Mouse (Mus musculus): ENCODE data around the gene Parp9. TPM values are rescaled to one million over a fixed set of nuclear protein-coding genes. Genes with fewer than 3 reads are reported as not detected.

Parp9 gene
- polyA plus RNA-seq, 1 experiment from 2014 or later, result 0.78 TPM

DNA sequence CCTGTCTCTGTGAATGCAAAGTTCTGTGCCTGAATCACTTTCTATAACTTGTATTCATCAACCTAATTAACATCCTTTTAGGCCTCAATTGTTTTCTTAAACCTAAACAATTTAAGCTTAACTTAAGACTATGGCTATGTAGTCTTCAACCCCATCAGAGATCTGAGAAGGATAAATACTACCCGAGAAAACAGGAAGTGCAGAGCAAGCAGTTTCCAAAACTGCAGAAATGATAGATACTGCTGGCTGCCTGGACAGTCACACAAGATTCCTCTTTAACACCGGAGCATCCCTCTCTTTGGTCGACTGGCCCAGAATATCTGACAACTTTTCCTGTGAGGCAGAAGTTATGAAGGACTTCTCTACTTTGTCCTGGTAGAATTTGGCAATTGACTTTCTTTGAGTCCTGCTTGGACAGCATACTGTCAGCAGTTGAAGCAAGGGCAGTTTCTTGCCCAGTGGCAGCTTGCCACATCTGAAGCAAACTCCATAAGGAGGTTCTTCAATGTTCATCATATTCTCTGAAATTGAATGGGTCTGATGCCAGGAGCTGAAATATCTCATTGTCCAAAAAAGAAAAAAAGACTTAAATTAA is 15.9 kb upstream of the Parp9 start:
- 87% methylated on average over 3 of the region's 3 CpGs for WGBS
- Histone ChIP-seq H3K9ac (replicated peaks; ENCODE audit: low read depth, low read length) (no peak overlapping the region), H3K4me1 (ENCODE audit: control insufficient read depth, insufficient read depth, low read length) (no peaks in the 10 kb centered on the region), H3K27me3 (ENCODE audit: control insufficient read depth, insufficient read depth, low read length) (no peaks in the 10 kb centered on the region), H3K36me3 (ENCODE audit: control insufficient read depth, insufficient read depth, low read length) (no peaks in the 10 kb centered on the region), H3K27ac (ENCODE audit: low read depth, low read length) (no peak overlapping the region), H3K9me3 (ENCODE audit: control insufficient read depth, low read length) (no peaks in the 10 kb centered on the region), H3K4me2 (ENCODE audit: low read depth, low read length) (no peak overlapping the region), H3K4me3 (ENCODE audit: low read depth, low read length) (no peak overlapping the region)
- ATAC-seq (ENCODE audit: low read depth), result no peak

DNA sequence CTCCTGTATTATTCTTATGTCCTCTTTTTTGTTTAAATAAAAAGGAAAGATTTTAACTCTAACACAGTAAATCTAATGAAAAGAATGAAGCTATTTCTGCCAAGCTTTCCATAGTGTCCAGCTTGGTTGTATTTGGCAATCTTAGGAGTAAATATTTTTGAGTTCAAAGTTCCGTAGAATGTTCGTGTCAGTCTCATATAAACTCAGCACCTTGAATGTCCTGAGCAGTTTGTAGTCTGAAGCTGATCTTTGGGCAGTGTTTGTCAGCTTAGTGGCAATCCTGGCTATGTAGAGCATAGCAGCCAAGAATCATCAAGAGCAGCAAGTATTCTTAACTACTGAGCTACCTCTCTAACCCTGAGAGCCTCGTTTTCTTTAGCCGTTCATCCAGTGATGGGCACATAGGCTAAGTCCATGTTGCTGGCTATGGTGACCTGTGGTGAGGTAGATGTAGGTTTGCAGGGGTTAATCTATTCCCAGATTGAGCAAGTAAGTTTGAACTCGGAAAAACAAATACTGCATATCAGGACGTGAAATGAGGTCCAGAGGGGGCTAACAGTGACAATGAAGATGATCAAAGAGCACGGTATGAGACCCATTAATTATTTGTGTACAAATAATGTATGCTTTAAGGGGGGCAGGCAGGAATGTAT is 14.6 kb upstream of the Parp9 start:
- Histone ChIP-seq H3K4me3 (ENCODE audit: low read depth, low read length) (no peak overlapping the region), H3K27ac (ENCODE audit: low read depth, low read length) (no peak overlapping the region), H3K27me3 (ENCODE audit: control insufficient read depth, insufficient read depth, low read length) (no peaks in the 10 kb centered on the region), H3K9ac (replicated peaks; ENCODE audit: low read depth, low read length) (no peak overlapping the region), H3K36me3 (ENCODE audit: control insufficient read depth, insufficient read depth, low read length) (no peaks in the 10 kb centered on the region), H3K9me3 (ENCODE audit: control insufficient read depth, low read length) (no peaks in the 10 kb centered on the region), H3K4me1 (ENCODE audit: control insufficient read depth, insufficient read depth, low read length) (no peaks in the 10 kb centered on the region), H3K4me2 (ENCODE audit: low read depth, low read length) (no peak overlapping the region)
- WGBS, result 81% methylated on average over 7 of the region's 7 CpGs
- ATAC-seq (ENCODE audit: low read depth), result no peak

DNA sequence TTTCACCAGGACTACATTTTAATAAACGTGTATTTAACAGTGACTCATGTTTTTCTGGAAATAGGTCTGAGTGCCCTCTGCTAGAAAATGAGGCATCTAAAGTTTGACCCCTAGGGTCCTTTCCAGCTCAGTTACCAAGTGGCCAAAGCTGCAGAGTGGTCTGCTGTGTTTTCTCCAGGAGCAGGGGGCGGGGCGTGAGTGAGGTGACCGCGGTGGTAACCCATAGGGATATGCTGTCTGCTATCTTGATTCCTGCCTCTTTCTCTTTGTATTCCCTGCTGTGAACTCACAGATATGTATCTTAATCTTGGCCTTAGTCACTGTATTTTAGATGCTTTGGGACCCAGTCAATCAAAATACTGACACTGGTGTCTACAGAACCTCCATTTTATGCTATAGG is 13.9 kb upstream of the Parp9 start:
- Histone ChIP-seq H3K4me3 (ENCODE audit: low read depth, low read length) (no peak overlapping the region), H3K9me3 (ENCODE audit: control insufficient read depth, low read length) (no peaks in the 10 kb centered on the region), H3K4me1 (ENCODE audit: control insufficient read depth, insufficient read depth, low read length) (no peaks in the 10 kb centered on the region), H3K27me3 (ENCODE audit: control insufficient read depth, insufficient read depth, low read length) (no peaks in the 10 kb centered on the region), H3K27ac (ENCODE audit: low read depth, low read length) (no peak overlapping the region), H3K36me3 (ENCODE audit: control insufficient read depth, insufficient read depth, low read length) (no peaks in the 10 kb centered on the region), H3K4me2 (ENCODE audit: low read depth, low read length) (no peak overlapping the region), H3K9ac (replicated peaks; ENCODE audit: low read depth, low read length) (no peak overlapping the region)
- WGBS, result 88% methylated on average over 5 of the region's 5 CpGs
- ATAC-seq (ENCODE audit: low read depth), result no peak

GRCm38 (mm10) chr16:35932179-35933055 is 5.9 kb upstream of the Parp9 start:
- no peaks in the 10 kb centered on the region for H3K4me1 ChIP-seq (ENCODE audit: control insufficient read depth, insufficient read depth, low read length)
- H3K9me3 ChIP-seq (ENCODE audit: control insufficient read depth, low read length), result no peaks in the 10 kb centered on the region
- H3K9ac ChIP-seq (replicated peaks; ENCODE audit: low read depth, low read length), result no peak overlapping the region
- no peak overlapping the region for H3K4me3 ChIP-seq (ENCODE audit: low read depth, low read length)
- H3K27ac ChIP-seq (ENCODE audit: low read depth, low read length), result no peak overlapping the region
- 92% methylated on average over 19 of the region's 19 CpGs for WGBS
- no peak for ATAC-seq (ENCODE audit: low read depth)
- no peaks in the 10 kb centered on the region for H3K27me3 ChIP-seq (ENCODE audit: control insufficient read depth, insufficient read depth, low read length)
- no peaks in the 10 kb centered on the region for H3K36me3 ChIP-seq (ENCODE audit: control insufficient read depth, insufficient read depth, low read length)
- H3K4me2 ChIP-seq (ENCODE audit: low read depth, low read length), result no peak overlapping the region

- Histone ChIP-seq H3K9ac (replicated peaks; ENCODE audit: low read depth, low read length) (no peak overlapping the region), H3K9me3 (ENCODE audit: control insufficient read depth, low read length) (no peaks in the 10 kb centered on the region), H3K4me1 (ENCODE audit: control insufficient read depth, insufficient read depth, low read length) (no peaks in the 10 kb centered on the region), H3K4me2 (ENCODE audit: low read depth, low read length) (no peak overlapping the region), H3K36me3 (ENCODE audit: control insufficient read depth, insufficient read depth, low read length) (no peaks in the 10 kb centered on the region), H3K27me3 (ENCODE audit: control insufficient read depth, insufficient read depth, low read length) (no peaks in the 10 kb centered on the region), H3K4me3 (ENCODE audit: low read depth, low read length) (no peak overlapping the region), H3K27ac (ENCODE audit: low read depth, low read length) (no peak overlapping the region)
- WGBS, result 92% methylated on average over 10 of the region's 10 CpGs
- no peak for ATAC-seq (ENCODE audit: low read depth)
These were observed 5.1 kb upstream of the Parp9 start for GRCm38 (mm10) chr16:35933181-35933580.

DNA sequence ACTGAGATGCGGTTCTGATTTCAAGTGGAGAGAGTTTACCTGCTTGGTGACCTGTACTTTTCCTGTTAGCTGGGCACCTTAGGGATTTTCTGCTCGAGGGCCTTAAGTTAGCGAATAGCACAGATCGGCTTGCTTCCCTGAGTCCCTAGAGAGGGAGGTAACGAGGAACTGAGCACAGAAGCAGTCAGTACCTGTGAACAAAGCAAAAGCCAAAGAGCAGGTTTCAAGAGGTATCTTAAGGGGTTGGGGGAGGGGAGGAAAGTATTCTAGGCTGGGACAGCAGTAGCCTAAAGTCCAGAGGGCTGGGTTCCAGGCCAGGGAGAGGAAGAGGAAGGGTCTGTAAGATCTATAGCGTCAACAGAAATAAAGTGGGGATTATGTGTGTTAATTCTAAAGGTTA is 991 bp downstream of the Parp9 start:
- Histone ChIP-seq H3K9ac (replicated peaks; ENCODE audit: low read depth, low read length) (peak overlapping the region; percentile 39; the same call in 1 of the 2 replicates), H3K36me3 (ENCODE audit: control insufficient read depth, insufficient read depth, low read length) (no peaks in the 10 kb centered on the region), H3K27me3 (ENCODE audit: control insufficient read depth, insufficient read depth, low read length) (no peaks in the 10 kb centered on the region), H3K27ac (ENCODE audit: low read depth, low read length) (no peak overlapping the region), H3K9me3 (ENCODE audit: control insufficient read depth, low read length) (no peaks in the 10 kb centered on the region), H3K4me3 (ENCODE audit: low read depth, low read length) (peak overlapping the region; percentile 38), H3K4me2 (ENCODE audit: low read depth, low read length) (peak overlapping the region; percentile 60), H3K4me1 (ENCODE audit: control insufficient read depth, insufficient read depth, low read length) (no peaks in the 10 kb centered on the region)
- 0 out of 2 replicates have a peak, but pooled peaks have one; percentile 6 for ATAC-seq (ENCODE audit: low read depth)
- WGBS, result 7% methylated on average over 6 of the region's 6 CpGs

GRCm38 (mm10) chr16:35939690-35940089 is 1.4 kb downstream of the Parp9 start:
- Histone ChIP-seq H3K4me2 (ENCODE audit: low read depth, low read length) (no peak overlapping the region; the same call in 1 of the 2 replicates), H3K36me3 (ENCODE audit: control insufficient read depth, insufficient read depth, low read length) (no peaks in the 10 kb centered on the region), H3K9me3 (ENCODE audit: control insufficient read depth, low read length) (no peaks in the 10 kb centered on the region), H3K4me3 (ENCODE audit: low read depth, low read length) (no peak overlapping the region), H3K9ac (replicated peaks; ENCODE audit: low read depth, low read length) (no peak overlapping the region), H3K4me1 (ENCODE audit: control insufficient read depth, insufficient read depth, low read length) (no peaks in the 10 kb centered on the region), H3K27ac (ENCODE audit: low read depth, low read length) (no peak overlapping the region), H3K27me3 (ENCODE audit: control insufficient read depth, insufficient read depth, low read length) (no peaks in the 10 kb centered on the region)
- peak; percentile 54; the same call in 1 of the 2 replicates for ATAC-seq (ENCODE audit: low read depth)
- WGBS, result 19% methylated on average over 9 of the region's 9 CpGs

DNA sequence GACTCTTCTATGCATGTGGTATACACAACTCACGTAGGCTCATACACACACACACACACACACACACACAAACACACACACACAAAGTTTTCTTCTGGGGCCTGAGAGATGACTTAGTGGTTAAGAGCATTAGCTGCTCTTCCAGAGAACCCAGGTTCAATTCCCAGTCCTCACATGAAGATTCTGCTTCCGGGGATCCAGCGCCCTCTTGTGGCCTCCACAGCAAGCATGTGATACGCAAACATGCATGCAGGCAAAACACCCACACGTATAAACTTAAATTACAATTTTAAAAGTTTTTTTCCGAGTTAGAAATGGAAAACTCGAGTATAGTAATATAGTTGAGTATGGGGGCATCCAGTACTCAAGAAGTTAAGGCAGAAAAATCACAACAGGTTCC is 3.1 kb downstream of the Parp9 start:
- H3K4me1 ChIP-seq (ENCODE audit: control insufficient read depth, insufficient read depth, low read length), result no peaks in the 10 kb centered on the region
- no peak overlapping the region for H3K4me3 ChIP-seq (ENCODE audit: low read depth, low read length)
- ATAC-seq (ENCODE audit: low read depth), result no peak
- H3K27ac ChIP-seq (ENCODE audit: low read depth, low read length), result no peak overlapping the region
- no peak overlapping the region for H3K4me2 ChIP-seq (ENCODE audit: low read depth, low read length)
- no peaks in the 10 kb centered on the region for H3K9me3 ChIP-seq (ENCODE audit: control insufficient read depth, low read length)
- no peak overlapping the region for H3K9ac ChIP-seq (replicated peaks; ENCODE audit: low read depth, low read length)
- H3K36me3 ChIP-seq (ENCODE audit: control insufficient read depth, insufficient read depth, low read length), result no peaks in the 10 kb centered on the region
- no peaks in the 10 kb centered on the region for H3K27me3 ChIP-seq (ENCODE audit: control insufficient read depth, insufficient read depth, low read length)
- WGBS, result 86% methylated on average over 7 of the region's 7 CpGs

GRCm38 (mm10) chr16:35949264-35949663 is 11.0 kb downstream of the Parp9 start:
- no peak overlapping the region for H3K27ac ChIP-seq (ENCODE audit: low read depth, low read length)
- H3K27me3 ChIP-seq (ENCODE audit: control insufficient read depth, insufficient read depth, low read length), result no peaks in the 10 kb centered on the region
- 91% methylated on average over 5 of the region's 5 CpGs for WGBS
- no peak overlapping the region for H3K4me2 ChIP-seq (ENCODE audit: low read depth, low read length)
- H3K4me3 ChIP-seq (ENCODE audit: low read depth, low read length), result no peak overlapping the region
- no peaks in the 10 kb centered on the region for H3K9me3 ChIP-seq (ENCODE audit: control insufficient read depth, low read length)
- no peaks in the 10 kb centered on the region for H3K36me3 ChIP-seq (ENCODE audit: control insufficient read depth, insufficient read depth, low read length)
- no peak for ATAC-seq (ENCODE audit: low read depth)
- H3K9ac ChIP-seq (replicated peaks; ENCODE audit: low read depth, low read length), result no peak overlapping the region
- H3K4me1 ChIP-seq (ENCODE audit: control insufficient read depth, insufficient read depth, low read length), result no peaks in the 10 kb centered on the region
